Mouse (Mus musculus) gastrocnemius, adult 8-10 months (tissue): ENCODE results near the gene Kazn. TPM values are rescaled to one million over a fixed set of nuclear protein-coding genes. Genes with fewer than 3 reads are reported as not detected.

ENCODE experiments used
- DNase-seq, 2 experiments: peaks; one replicate each; pipeline ENCODE4 v3.0.0; 2022; ENCODE audit warnings: low spot score in 2 of 2
- total RNA-seq, 4 experiments: library from RNA; stranded (reverse); gene quantifications; 2 replicates each; pipeline ENCODE4 v1.2.4; 2022

The Kazn gene
- total RNA-seq, 4 experiments from 2014 or later = 1.3 to 1.9 (median 1.7) TPM

DNA sequence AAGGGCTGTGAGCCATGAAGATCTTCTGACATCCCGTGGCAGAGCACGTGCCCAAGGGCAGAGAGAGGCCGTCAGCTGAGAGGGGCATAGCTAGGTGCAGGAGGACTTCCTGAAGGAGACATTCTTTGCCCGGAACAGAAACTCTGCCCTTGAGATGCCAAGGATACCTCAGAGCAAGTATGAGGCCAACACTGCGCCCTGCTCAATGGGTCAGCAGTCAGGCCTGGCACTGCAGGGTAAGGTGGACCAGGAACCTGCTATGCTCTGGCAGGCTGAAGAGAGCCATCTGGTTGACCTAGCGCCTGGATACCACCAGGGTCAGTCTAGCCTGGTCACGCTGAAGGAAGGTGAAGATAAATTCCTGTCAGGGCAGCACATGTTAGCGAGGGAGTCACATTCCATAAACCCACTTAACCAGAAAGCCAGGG, 46.0 kb downstream of the Kazn start:
- no peak for DNase-seq

DNA sequence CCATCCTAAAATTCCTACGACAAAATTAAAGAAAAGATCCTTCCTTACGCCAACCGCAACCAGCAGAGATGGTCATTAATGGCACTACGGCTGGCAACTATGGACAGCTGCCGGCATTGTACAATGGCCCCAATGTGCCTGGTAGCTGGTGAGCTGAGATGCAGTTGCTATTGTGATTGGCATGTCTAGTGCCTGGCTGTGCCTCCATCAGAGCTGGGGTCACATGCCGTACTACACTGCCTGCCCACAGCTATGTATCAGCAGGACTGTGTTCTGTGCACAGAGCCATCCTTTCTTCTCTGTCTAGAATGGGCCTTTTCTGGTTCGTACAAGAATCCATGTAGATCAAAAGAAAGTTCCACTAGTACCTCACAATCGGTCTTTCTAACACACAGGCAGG, 49.2 kb downstream of the Kazn start:
- no peak for DNase-seq

DNA sequence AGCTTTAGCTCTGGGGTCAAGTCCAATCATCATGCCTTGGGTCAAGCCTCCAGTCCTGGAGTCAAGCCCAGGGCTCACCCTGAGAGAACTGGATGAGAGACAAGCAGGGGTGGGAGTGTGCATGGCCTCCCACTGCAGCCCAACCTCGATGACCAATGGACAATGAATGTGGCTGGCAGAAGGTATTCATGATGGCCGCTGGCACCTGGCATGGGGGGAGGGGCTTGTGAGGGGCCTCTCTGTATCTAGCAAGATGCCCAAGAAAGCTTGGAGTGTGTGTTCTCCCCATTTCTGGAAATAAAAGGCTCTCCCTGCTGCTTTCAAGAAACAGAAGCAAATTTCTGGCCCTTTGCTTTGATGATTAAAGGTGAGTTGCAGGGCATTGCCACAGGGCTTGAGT, 50.7 kb downstream of the Kazn start:
- no peak for DNase-seq

DNA sequence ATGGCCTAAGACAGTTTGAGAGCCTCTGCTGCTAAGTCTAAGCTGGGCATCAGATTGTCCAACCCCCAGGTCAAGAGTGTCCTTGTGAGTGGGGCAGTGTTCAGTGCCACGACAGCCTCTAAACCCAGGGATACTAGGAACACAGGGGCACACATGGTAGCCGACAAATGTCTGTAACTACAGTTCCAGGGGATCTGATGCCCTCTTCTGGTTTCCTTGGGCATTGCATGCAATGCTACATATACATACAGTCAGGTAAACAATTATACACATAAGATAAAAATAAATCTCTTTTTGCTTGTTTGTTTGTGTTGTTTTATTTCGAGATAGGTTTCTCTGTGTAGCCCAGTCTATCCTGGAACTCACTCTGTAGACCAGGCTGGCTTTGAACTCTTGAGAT, 53.0 kb downstream of the Kazn start:
- no peak for DNase-seq

DNA sequence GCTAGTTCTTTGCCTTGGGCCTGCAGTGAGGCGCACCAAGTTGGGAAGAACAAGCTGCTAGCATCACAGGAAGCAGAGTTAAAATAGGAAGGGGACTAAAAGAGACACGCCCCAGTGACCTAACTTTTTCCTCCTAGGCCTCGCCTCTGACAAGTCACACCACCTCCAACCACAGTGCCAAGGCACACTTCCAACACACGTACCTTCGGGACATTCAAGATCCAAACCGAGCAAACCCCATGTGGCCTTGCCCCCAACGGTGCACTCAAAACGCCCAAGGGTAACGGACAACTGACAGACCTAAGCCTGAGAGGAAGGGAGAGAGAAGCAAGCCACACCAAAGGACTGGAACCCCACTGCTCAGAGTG, 53.7 kb downstream of the Kazn start:
- DNase-seq = no peak

DNA sequence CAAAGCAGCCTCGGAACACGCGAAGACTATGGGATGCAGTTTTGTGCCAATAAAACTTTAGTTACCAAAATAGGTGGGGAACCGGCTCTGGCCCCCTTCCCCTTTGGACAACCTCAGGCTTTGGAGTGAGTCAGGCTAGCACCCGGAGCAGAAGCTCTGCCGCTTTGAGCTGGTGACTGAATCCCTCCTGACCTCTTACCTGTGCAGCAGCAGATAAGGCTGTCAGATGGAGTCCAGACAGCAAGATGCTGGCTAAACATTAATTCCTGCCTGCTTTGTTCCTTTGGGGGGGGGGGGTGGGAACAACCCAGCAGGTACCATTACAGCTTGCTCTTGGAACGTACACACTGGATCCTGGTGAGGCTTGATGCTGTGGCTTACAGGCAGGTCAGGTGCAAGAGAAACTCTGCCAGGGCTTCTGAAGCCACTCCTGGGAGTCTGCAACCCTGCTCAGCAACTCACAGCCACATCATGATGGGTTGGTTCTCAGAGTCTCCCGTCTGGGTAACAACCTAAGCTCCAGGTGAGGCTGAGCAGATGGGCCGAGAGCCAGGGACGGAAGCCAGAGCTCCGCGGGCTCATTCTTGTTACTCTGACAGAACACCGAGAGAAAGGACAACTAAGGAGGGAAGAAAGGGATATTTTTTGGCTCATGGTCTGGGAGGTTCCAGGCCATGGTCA, 54.2 kb downstream of the Kazn start:
- DNase-seq = no peak

DNA sequence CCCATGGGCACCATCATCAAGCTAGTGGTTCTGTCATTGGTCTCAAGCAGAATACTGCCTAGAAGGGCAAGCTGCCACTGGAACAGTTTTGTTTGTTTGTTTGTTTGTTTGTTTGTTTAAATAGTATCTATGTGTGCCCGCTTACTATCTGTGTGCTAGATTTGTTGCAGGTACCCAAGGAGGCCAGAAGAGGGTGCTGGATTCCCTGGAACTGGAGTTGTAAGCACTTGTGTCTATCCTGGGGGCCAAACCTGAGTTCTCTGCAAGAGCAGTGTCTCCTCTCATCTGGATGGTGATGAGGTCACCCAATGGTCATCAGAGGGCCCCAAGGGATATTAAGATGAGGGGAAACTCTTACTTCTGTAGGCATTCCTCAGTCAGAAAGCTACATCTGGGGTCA, 55.6 kb downstream of the Kazn start:
- no peak for DNase-seq

DNA sequence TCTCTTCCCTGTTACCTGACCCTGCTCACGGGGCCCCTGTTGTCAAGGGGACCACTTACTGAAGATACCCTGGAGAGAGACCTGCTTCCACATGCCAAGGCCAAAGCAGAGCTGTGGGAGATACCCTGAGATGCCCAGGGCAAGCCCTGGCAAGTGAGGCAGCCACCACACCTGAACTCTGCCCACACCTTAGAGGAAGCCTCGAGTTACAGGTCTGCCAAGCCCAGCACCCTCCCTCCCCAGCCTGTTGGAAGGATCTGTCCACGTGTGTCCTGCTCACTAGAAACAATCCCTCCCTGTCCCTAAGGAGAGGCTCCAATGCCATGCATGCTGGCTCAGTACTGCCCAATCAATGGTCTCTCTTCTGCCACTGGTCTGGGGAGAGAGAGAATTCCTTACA, 56.2 kb downstream of the Kazn start:
- DNase-seq = no peak

DNA sequence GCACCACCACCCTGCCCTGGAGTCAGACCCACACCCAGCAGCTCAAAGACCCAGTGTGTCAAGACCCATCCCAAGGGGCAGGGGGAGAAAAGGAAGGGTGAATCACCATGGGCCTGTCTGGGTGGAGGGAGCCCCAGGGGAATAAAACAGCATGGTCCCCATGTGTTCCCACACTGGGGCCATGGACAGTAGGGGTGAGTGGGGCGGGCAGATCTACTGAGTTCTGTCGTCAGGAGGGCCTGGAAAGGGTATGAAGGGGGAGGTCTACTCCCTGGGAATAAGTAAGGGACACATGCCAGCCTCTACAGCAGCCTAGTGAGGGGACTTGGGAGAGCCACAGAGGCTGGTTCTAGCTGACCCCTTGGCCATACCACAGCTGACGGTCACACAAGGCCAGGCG, 57.6 kb downstream of the Kazn start:
- no peak for DNase-seq

DNA sequence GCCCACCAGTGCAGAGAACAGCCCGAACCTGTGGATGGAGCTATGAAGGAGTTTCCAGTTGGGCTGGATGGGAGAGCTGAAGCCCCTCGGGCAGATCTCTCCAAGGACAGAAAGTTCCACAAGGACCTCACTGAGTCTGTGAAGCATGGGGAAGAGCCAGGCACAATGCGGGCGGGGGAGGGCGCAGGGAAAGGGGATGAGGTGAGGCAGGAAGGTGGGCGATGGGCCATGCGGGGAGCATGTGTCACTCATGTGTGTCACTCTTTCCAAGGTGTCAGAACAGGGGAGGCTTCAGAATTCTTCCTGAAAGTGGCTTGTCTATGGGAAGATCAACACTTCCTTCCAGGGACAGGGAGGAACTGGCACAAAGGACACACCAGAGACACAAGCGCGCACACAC, 58.3 kb downstream of the Kazn start:
- no peak for DNase-seq

DNA sequence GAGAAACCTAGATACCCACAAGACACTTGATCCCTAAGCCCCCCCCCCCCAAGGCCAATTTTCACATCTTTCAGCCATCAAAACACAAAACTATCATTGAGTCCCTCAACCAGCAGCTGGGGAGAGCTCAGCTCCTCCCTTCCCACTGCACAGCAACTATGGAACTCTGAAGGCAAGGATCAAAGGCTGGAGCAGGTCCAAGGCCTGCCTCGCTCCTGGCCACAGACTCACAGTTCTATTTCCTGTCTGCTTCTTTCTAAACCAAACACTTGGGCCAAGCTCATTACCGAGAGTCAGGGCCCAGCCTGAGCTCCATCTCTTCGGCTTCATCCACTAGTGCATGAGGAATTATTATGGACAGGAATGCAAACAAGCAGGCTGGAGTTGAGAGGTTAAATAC, 58.9 kb downstream of the Kazn start:
- DNase-seq = peak; percentile 42 to 60

DNA sequence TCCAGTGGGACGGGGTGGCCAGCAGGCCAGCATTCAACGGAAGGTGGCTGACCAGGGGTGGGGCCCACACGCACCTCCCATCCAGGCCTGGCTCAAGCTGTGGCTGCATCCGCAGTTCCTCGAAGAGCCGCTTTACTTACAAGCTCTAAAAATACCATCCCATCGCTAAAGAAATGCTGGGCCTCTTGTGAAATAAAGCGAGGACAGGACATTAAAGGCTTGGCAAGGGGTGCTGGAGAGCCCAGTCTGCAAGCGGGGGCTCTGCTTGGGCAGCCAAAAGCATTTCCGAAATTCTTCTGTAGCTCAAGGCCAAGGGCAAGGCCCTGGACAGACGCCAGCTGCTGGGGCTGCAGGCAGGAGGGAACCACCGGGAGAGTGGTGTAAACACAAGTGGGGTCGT, 59.7 kb downstream of the Kazn start:
- peak; percentile 16 to 35 for DNase-seq

DNA sequence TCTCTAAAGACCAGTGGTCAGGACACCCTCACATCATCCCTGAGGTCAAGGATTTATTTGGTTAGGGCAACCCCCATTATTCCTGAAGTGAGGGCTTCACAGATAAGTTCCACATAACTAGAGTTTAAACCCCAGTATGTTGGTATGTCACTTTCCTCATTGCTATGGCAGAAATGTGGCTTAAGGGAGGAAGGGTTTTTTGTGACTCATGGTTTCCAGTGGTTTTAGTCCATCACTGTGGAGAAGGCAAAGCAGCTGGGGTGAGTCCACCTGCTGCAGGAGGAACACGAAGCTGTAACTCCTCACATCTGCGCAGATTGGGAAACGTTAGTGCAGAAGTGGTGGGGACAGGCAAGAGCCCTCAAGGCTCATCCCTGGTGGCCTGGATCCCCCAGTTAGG, 62.5 kb downstream of the Kazn start:
- DNase-seq = no peak

DNA sequence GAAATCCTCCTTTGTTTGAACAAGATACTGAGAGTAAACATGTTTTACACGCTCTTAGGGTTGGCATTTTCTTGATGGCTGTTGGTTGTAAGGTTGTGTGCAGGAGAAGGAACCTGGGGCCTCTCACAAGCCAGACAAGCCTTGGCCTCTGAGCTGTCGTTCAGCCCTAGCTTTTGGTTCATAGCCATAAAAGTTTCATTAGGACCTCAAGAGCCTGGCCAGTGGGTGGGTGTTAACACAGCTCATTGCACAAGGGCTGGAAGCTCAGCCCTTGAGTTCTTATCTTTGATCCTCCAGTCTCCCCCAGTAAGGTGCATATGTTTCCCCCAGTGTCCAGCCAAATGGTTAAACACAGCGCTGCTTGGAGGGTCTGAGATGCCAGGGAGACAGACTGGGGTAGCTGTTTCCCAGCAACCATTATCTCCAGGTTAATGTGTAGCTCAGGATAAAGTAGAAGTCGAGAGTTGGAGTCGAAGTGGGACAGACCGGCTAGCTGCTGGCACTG, 65.2 kb downstream of the Kazn start:
- no peak for DNase-seq

DNA sequence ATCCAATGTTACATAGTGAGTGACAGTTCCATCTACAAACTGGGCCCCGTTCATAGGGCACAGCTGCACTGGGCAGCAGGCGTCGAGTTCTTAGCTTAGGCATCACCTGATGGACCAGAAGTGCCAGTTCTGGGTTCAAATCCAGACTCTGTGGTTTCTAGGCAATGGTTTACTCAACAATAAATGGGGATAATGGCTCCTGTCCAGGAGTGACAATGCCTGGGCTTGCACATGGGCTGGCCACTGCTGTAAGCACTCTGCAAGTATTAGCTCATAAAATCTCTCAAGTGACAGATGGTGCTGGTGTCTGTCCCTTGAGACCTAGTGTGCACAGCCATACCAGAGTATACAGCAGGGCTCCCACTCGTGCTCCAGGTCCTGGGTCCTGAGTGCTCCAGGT, 66.3 kb downstream of the Kazn start:
- no peak for DNase-seq

DNA sequence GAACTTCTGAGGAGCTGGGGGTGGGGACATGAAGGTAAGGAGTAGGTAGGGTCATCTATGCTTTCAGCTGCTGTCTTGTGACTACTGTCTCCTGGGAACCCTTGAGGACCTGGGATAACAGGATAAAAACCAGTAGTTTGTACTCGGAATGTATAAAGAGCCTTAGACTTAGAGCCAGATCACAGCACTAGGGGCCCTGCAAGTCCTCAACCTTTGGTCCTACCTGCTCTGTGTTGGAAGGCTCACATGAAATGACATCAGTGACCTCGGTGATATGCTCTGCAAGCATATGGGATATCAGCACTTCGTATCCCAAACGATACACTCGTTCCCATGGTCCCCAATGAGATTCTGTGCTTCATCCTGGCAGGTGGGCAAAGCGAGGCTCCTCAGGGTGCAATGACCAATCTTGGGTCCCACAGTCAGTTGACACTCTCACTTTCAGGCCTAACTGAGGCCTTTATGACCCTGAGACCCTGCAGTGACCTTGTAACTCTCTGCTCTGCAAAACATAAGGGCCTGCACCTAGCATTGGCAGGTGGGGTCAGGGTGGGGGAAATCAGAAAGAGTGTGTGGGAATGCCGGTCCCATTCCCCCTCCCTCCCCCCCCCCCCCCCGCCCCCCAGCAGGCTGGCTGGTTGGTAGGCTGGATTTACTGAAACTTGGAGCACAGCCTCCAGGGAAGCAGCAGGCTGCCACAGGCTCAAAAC, 67.3 kb downstream of the Kazn start:
- DNase-seq = no peak

DNA sequence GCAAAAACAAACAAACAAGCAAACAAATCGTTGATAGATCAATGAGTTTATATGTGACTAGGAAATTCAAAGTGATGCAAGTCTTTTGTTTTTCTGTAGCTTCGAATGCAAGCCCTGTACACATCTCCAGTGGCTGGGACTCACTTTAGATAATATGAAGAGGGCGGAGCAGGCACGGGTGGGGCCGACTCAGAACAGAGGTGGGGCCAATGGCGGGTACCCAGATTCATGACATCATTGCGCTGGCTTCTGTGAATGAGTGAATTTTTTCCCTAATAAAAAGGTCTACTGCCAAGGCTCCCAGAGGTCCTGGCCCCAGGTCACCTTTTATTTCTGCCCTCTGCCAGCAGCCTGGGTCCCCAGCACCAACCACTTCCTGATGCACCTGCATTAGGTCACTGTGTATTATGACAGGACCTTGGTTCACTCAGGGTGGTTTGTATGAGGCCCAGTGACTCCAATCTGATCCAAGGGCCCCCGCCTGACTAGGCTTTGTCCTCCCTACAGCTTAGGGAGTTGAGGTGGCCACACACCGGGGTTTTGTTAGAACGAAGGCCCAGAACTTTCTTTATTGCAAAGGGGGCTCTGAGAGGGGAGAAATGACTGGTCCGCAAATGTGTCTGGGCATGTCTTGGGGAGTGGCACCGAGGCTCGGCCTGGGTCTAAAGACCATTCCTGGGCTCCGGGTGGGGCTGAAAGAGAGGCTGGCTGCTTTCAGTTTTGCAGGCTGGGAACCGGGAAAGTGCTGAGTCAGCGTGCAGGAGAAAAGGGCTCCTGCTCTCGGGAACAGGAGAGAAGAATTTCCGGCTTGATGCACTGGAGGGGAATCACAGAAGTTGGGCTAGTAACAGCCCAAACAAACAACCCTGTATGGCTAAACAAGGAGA, 68.1 kb downstream of the Kazn start:
- peak; percentile 40 to 46 for DNase-seq

DNA sequence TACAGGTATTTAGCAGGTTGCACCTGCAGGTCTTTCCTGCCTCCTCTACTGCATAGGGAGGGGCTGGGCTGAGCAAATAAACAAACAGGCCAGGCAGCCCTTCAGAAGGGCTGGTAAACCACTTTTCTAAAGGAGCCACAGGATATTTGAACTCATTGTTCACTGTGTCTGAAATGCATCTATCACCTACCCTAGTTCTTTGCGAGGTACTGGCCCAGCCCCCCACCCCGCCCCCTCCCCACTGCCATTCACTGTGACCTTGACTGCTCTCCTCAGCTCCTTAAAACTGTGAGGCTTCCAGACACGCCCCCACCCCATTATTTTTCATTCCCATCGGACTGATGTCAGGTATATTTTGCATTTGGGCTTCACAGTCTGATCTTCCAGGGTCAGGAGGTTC, 69.6 kb downstream of the Kazn start:
- no peak for DNase-seq

DNA sequence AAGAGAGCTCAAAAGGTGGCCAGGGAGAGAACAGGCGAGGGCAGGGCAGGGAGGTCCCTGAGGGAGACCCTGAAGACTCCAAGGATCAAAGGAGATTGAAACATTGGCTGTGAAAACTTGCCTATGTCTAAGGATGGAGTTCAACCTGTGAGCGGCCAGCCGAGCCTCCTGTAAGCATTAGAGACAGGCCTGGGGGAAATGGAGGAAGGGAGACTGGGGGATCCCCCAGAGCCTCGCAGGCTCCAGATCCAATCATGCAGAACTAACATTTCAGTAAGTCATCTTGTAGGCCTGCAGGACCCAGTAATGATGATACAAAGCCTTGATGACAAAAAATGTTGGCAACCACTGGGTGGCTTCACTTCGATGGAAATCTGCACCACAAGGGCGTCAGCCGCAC, 70.8 kb downstream of the Kazn start:
- no peak for DNase-seq

DNA sequence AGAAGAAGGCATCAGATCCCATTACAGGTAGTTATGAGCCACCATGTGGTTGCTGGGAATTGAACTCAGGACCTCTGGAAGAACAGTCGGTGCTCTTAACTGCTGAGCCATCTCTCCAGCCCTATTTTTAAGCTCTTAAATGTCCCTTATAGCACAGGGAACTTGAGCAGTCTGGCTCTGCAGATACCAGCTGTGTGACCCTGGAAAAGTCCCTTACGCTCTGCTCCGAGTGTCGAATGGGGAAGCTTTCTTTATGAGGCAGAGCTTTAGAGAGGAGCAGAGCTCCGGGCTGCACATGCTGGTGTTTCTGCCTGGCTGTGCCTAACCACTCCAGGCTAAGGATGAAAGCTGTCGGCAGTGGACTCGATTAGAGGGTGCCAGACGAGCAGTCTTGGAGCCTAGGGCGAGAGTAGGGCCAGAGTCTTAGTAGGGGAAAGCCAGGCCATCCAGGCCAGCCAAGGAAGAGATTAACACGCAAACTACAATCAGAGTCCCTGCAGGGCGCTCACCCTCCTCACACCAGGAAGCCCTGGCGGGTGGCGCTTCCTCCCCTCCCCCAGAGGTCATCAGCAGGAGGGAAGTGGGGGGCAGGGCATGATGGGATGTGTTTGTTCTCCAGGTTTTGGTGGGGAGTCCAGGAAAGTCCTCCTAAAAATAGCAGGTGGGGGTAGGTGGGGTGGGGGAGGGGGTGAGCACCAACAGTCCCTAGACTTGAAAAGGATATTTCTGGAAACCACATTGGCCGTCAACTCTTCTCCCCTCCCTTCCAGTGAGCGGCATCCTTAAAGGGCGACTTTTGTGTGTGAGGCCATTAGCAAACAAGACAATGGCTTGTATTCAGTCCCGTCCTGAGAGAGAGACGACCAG, 73.1 kb downstream of the Kazn start:
- DNase-seq = peak; percentile 16 to 17

DNA sequence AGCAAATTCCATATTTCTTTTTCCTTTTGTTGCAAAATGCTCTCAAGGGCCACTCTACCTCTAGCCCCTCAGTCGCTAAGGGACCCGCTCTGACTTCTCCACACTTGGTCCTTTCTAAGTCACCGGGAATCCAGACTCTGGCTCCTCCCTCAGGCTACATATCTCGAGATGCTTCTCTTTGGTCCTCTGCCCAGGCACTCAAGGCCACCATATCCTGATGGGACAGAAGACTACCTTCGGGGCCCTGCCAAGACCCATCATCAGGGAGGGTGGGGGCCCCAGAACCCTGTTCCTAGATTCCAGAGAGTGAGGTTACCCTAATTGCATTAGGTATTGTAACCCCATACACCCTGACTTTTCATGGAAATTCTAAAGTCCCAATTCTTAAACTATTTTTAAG, 73.8 kb downstream of the Kazn start:
- DNase-seq = no peak
